ENCODE assay signal across 28 mouse cellular contexts in the genomic region with DNA sequence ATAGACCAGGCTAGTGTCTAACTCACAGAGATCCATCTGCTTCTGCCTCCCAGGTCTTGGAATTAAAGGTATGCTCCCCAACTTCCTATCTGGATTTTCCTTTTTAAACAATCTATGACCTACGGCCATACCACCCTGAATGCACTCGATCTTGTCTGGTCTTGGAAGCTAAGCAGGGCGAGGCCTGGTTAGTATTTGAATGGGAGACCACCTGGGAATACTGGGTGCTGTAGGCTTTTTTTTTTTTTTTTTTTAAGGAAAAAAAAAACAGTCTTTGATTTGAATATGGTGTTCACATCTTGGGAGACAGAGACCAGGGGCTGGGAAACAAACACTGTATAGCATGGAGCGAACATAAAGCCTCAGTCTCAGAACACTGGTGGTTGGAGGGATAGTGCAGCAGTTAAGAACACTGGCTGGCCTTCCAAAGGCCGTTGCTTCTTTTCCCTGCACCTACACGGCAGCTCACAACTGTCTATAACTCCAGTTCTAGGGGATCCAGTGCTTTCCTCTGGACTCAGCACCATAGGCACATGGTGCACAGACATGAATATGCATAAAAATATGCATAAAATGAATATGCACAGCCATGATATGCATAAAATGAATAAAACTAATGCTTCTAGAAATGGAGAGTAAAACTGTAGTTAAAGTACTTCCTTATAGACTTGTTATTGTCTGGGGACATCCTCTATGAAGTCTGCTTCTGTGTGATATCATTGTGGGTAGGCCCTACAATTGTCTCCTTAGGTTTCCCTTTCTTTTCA.
"Had no signal": no experiment of that assay in that cellular context is flagged by ENCODE, and none has a peak within 500 bp of the region (broad histone marks: within the 10 kb centered on the region; RNA-seq: fewer than 3 reads in every experiment).

No protein-coding gene starts in this region.

- H3K4me3 ChIP-seq: gastrocnemius, adult 2 months; heart, embryonic 10.5 days; heart, embryonic 12.5 days; hindbrain, embryonic 10.5 days; hindbrain, embryonic 12.5 days; intestine, embryonic 15.5 days; layer of hippocampus, adult 2 months; left cerebral cortex, adult 2 months; limb, embryonic 10.5 days; limb, embryonic 12.5 days; liver, embryonic 13.5 days had no signal

- H3K27ac ChIP-seq: gastrocnemius, adult 2 months; heart, embryonic 10.5 days; hindbrain, embryonic 10.5 days; hindbrain, embryonic 12.5 days; hindbrain, embryonic 14.5 days; intestine, embryonic 15.5 days; left cerebral cortex, adult 2 months; limb, embryonic 10.5 days; limb, embryonic 12.5 days; liver, embryonic 13.5 days had no signal

- H3K27me3 ChIP-seq: heart, embryonic 12.5 days; hindbrain, embryonic 12.5 days; intestine, embryonic 15.5 days; limb, embryonic 12.5 days; liver, embryonic 13.5 days had no signal

- H3K4me1 ChIP-seq: heart, embryonic 12.5 days; hindbrain, embryonic 10.5 days; hindbrain, embryonic 12.5 days; intestine, embryonic 15.5 days; limb, embryonic 12.5 days; liver, embryonic 13.5 days had no signal

- H3K9me3 ChIP-seq: heart, embryonic 10.5 days; heart, embryonic 12.5 days; hindbrain, embryonic 10.5 days; hindbrain, embryonic 12.5 days; intestine, embryonic 15.5 days; limb, embryonic 10.5 days; limb, embryonic 12.5 days; liver, embryonic 13.5 days had no signal

- H3K9ac ChIP-seq: heart, embryonic 12.5 days; hindbrain, embryonic 12.5 days; hindbrain, embryonic 14.5 days; intestine, embryonic 15.5 days; limb, embryonic 12.5 days; liver, embryonic 13.5 days had no signal

- DNase-seq: gastrocnemius, adult 2 months; gastrocnemius, postnatal 10 days; gastrocnemius, postnatal 25 days; heart, postnatal 10 days; heart, postnatal 4 days; kidney, adult 18-20 months; kidney, adult 8-10 months; kidney, postnatal 10 days; kidney, postnatal 25 days; kidney, postnatal 4 days; layer of hippocampus, adult 9-11 months; layer of hippocampus, postnatal 36 days; liver; liver, embryonic 13.5 days had no signal

- ATAC-seq: hindbrain, embryonic 16.5 days; inflammation-experienced regulatory T-cells, adult 6 months; intestine, embryonic 15.5 days; intestine, postnatal 0 days had no signal

- H3K4me2 ChIP-seq: heart, embryonic 12.5 days; hindbrain, embryonic 12.5 days; hindbrain, embryonic 14.5 days; intestine, embryonic 15.5 days; limb, embryonic 12.5 days; liver, embryonic 11.5 days; liver, embryonic 13.5 days had no signal
